Mouse (Mus musculus): ENCODE results near the gene Dner.

DNA sequence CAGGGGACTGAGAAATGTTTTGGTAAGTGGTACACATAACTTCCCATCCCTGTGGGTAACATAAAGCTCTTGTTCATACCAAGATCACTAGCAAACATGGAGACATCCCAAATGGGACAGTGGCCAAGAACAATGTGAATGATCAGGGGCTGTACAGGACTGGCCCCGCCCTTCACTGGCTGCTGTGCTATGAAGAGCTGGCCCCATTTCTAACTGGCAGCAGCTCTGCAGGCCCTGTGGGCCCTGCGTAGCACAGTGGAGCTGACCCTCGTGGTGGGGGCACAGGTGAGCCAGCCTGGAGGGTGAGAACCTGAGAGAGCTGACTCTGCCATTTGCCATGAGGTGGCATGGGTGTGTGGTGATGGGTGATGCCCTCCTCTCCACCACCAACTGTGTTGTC, 100.0 kb downstream of the Dner start:
- TF ChIP-seq GATA1 (IDR thresholded peaks at IDR 0.05; ENCODE audit: borderline replicate concordance, low read length) (no peak), FLI1 (IDR thresholded peaks at IDR 0.05; ENCODE audit: low read length) (no peak)

All from megakaryocyte, embryonic 14.5 days (primary cell).